Mouse (Mus musculus) kidney, postnatal 4 days (tissue): ENCODE measurements around the gene Aak1.
A peak's percentile ranks its signal among the peaks of the same experiment; 100 is the strongest.

ENCODE experiments used
- DNase-seq, 2 experiments: peaks; one replicate each; pipeline ENCODE4 v3.0.0; 2021; ENCODE audit warnings: mixed read lengths in 2 of 2

Aak1 gene

GRCm38 (mm10) chr6:86973956-86974355 is 124.6 kb downstream of the Aak1 start:
- DNase-seq, result no peak

GRCm38 (mm10) chr6:86978156-86978908 is 129.0 kb downstream of the Aak1 start:
- DNase-seq, result no peak

- no peak for DNase-seq
Observed at GRCm38 (mm10) chr6:86978909-86979265, 129.6 kb downstream of the Aak1 start.

GRCm38 (mm10) chr6:86981206-86981605 is 131.9 kb downstream of the Aak1 start:
- DNase-seq, result no peak

- DNase-seq, result no peak
Observed at GRCm38 (mm10) chr6:86985314-86986106, 136.2 kb downstream of the Aak1 start.

GRCm38 (mm10) chr6:86989576-86989975 is 140.3 kb downstream of the Aak1 start:
- DNase-seq, result no peak

- no peak for DNase-seq
Observed at GRCm38 (mm10) chr6:86991041-86991440, 141.7 kb downstream of the Aak1 start.

GRCm38 (mm10) chr6:86992349-86992748 is 143.0 kb downstream of the Aak1 start:
- DNase-seq, result no peak

GRCm38 (mm10) chr6:86994254-86994653 is 144.9 kb downstream of the Aak1 start:
- DNase-seq, result no peak

- DNase-seq, result no peak
Observed at GRCm38 (mm10) chr6:86996629-86997307, 147.5 kb downstream of the Aak1 start.

GRCm38 (mm10) chr6:86997360-86997759 is 148.0 kb downstream of the Aak1 start:
- DNase-seq, result no peak

- no peak for DNase-seq
Observed at GRCm38 (mm10) chr6:87001995-87002394, 152.7 kb downstream of the Aak1 start.

- peak; percentile 91 to 94 for DNase-seq
Observed at GRCm38 (mm10) chr6:87002521-87003055, 153.3 kb downstream of the Aak1 start.

- no peak for DNase-seq
Observed at GRCm38 (mm10) chr6:87004099-87004498, 154.8 kb downstream of the Aak1 start.

- no peak for DNase-seq
Observed at GRCm38 (mm10) chr6:87005577-87005976, 156.3 kb downstream of the Aak1 start.

GRCm38 (mm10) chr6:87008887-87009286 is 159.6 kb downstream of the Aak1 start, which contains the start of gene Nfu1:
Gene Nfu1, plus strand, starts transcription at chr6:87009236.
- DNase-seq, result no peak

GRCm38 (mm10) chr6:87009692-87010328 is 160.5 kb downstream of the Aak1 start:
- peak; percentile 98 for DNase-seq

GRCm38 (mm10) chr6:87016916-87017315 is 167.6 kb downstream of the Aak1 start:
- DNase-seq, result peak; percentile 53 to 62

- DNase-seq, result no peak
Observed at GRCm38 (mm10) chr6:87018874-87019273, 169.6 kb downstream of the Aak1 start.

GRCm38 (mm10) chr6:87021791-87022190 is 172.5 kb downstream of the Aak1 start:
- DNase-seq, result no peak

- no peak for DNase-seq
Observed at GRCm38 (mm10) chr6:87026980-87027379, 177.7 kb downstream of the Aak1 start.

GRCm38 (mm10) chr6:87028881-87029280 is 179.6 kb downstream of the Aak1 start:
- no peak for DNase-seq

- peak; percentile 8 to 40 for DNase-seq
Observed at GRCm38 (mm10) chr6:87031310-87031709, 182.0 kb downstream of the Aak1 start.
